Mouse (Mus musculus): ENCODE data around the gene Mbtps2.

Gene Mbtps2

GRCm38 (mm10) chrX:157500004-157500403 lies 98.5 kb downstream of the Mbtps2 start:
- no peak for DNase-seq

DNA sequence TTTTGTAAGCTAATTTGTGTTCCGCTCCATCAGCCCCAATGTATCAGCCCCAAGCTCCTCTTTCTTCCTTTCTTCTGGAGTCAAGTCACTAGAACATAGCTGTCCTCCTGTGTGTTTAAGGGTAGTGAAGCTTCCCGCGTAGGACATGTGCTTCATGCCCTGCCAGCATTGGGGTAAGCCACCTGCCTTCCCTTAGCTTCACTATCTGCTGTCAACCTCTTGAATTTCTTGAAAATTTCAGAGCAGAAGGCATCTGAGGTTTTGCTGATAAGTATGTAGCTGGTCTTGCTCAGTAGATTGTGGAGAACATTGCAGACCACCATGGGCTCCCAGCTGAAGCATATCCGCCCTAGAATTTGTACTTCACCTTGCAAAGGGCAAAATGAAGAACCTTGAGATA lies 105.4 kb downstream of the Mbtps2 start:
- no peak for DNase-seq

GRCm38 (mm10) chrX:157491944-157492726 lies 106.4 kb downstream of the Mbtps2 start, which contains the start of gene Sms:
Gene Sms (minus strand): TSS chrX:157492287.
- DNase-seq = peak; percentile 78

DNA sequence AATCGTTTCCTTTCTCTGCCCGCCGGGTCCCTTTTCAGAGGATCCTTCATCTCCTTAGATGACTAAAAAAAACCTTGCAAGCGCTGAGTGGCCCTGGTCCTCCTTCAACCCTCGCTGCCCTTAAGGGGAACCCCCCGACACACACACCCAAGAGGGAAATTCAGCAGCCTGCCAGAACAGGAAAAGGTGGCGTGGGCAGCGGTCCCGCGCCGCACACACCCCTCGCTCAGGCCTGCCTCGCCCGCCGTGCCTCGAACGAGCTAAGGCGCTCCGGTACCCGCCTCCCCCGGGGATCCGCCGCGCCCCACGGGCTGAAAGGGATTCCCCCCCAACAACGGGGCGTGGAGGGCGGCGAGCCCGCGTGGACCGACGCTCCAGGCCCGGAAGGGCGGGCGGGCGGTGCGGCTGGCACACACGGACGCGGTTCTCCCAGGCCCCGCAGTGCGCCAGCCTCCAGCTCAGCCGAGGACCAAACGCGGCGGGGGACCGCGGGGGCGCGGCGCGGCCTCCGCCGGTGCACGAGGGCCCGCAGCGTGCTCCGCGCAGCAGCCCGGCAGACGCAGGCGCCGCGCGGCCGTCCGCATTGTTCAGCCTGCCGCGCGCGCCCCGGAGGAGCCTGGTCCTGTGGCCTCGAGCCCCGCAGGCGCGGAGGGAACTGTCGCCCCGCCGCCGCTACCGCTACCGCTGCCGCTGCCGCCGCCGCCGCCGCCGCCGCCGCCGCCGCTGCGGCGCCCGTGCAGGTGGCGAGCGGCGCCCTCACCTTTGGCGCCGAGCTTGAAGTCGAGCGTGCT lies 107.2 kb downstream of the Mbtps2 start:
- DNase-seq = peak; percentile 52

- no peak for DNase-seq
Observed at GRCm38 (mm10) chrX:157490769-157491144, 107.8 kb downstream of the Mbtps2 start.

DNA sequence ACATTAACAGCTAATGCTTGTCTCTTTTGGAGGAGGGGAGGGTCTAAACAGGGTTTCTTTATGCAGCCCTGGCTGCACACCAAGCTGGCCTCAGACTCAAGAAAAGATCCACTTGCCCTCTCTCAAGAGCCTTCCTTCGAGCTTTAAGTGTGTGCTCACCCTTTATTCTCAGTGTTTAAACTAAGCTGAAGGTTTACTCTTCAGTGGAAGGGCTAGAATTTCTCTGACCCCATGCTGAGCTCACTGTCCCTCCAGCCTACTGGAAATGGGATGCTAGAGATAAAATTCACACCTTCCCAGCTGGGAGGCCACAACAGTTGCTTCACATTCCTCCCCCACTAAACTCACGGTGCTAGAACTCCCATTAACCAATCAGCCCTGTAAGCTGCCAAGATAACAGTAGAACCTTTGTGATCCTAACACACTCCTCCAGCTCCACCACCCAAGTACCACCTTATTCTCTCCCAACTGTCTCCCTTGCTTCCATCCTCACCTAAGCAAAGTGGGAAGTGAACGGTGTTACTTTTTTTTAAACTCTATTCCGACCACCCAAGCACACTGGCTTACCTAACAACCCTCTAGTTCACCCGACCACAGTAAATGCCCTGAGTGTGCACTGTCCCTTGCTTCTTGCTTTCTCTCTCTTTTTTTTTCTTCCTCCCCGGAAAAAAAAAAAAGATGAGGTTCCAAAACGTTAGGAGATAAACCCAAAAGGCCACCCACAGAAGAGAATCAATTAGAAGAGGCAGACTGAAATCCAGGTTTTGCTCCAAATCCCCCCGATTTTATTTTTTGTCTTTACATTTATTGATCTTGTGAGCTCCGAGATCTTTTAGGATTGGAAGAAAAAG lies 108.4 kb downstream of the Mbtps2 start:
- no peak for DNase-seq

GRCm38 (mm10) chrX:157488831-157489230 lies 109.7 kb downstream of the Mbtps2 start:
- no peak for DNase-seq

GRCm38 (mm10) chrX:157486765-157487164 lies 111.8 kb downstream of the Mbtps2 start:
- DNase-seq = peak; percentile 38
